Mouse (Mus musculus): Measurements from ENCODE around the gene Cacna2d1.

DNA sequence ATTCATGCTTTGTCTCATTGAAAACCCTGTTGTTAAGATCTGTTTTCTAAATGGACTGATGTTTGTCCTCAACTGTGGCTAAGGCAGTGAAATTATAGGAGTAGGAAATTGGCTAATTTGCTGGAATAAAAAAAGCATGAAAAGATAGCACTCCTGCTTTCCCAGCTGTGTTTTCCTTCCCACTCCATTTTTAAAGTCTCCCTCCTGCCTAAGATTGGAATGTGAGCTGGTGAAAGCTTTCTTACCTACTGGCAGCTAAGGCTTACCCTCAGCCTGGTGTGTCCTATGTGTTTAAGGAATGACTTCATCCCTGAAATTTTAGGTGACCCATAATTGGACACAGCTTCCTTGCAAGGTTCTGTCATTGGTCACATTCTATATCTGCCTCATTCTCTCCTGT, 40.2 kb downstream of the Cacna2d1 start:
- no peak for TF ChIP-seq CTCF (IDR thresholded peaks at IDR 0.05; ENCODE audit: borderline replicate concordance, insufficient read depth, low read depth, low read length)
- no peak for TF ChIP-seq POLR2A (IDR thresholded peaks at IDR 0.05; ENCODE audit: borderline replicate concordance, insufficient read depth, low read length)
